Mouse (Mus musculus): ENCODE results near the gene Gm13276.
"Not testable (repeated sequence)": the region's sequence is repeated elsewhere in the genome, so short reads cannot be mapped to it uniquely, and the experiment has no call there.

DNA sequence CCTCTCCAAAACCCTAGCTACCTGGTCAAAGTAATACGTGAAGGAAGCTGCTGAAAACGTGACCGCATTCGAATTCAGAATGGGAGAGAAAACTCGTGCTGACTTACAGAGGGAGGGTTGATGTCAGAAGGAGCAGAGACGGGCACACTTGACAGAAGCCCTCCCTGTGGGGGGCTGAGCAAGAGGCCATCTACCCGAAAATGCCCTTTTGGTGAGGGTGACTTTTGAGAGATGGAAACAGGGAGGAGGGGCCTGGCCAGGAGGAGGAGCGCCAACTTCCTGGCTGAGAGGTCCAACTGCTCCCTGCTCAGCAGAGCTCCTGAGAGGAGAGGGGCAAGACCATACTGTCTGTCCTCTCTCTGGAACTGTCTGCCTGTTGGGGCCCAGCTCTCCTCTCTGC is 19.7 kb downstream of the Gm13276 start, which contains the start of gene Gm13288:
- TF ChIP-seq POLR2A (IDR thresholded peaks at IDR 0.05; ENCODE audit: control insufficient read depth, low read depth, low read length); CTCF (IDR thresholded peaks at IDR 0.05; ENCODE audit: control insufficient read depth, insufficient read depth, insufficient replicate concordance, low read depth, low read length): not testable (repeated sequence)
